Mouse (Mus musculus) lung, adult 18-20 months (tissue): ENCODE data around the gene Clec4n.
"Not testable (repeated sequence)": the region's sequence is repeated elsewhere in the genome, so short reads cannot be mapped to it uniquely, and the experiment has no call there.

Source experiments
- DNase-seq, 2 experiments: peaks; one replicate each; pipeline ENCODE4 v3.0.0; 2022; ENCODE audit warnings: mixed read lengths in 2 of 2

The Clec4n gene

DNA sequence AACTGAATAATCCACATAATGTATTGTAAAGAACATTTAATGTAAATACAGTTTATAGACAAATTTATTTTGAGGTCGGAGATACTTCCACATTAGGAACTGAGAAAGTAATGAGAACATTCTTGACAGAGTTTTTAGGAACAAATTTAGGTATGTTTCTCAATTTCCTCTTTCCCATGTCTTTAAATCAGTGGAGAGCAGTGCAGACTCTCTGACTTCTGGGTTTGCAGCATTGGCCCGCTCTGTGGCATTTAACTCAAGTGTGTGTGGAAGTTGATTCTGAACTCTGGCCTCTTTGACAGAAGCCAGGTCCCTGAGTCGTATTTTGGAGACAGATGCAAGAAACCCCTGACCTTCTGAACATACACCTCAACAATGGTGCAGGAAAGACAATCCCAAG lies at the start of gene Clec4n:
Gene Clec4n, plus strand, starts transcription at position 200 of the 400 bp plus-strand sequence.
- no peak for DNase-seq

DNA sequence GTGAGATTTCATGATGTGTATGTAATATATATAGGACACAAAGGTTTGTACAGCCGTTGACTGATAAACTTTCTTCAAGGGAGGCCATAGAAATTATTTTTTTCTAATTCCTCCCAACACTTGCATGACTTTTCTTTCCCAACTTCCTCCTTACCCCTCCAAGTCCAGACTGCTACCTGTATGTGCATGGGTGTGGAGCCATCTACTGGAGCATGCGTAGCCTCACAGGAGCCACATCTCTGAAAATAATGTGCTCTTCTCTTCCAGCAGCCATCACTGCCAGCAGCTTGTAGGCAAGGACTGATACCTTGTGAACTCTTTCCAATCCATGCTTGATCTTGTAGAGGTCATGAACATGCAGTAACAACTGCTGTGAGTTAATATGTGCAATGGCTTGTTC lies 44.8 kb upstream of the Clec4n start:
- DNase-seq, result peak in 1 of 2 experiments; percentile 3

DNA sequence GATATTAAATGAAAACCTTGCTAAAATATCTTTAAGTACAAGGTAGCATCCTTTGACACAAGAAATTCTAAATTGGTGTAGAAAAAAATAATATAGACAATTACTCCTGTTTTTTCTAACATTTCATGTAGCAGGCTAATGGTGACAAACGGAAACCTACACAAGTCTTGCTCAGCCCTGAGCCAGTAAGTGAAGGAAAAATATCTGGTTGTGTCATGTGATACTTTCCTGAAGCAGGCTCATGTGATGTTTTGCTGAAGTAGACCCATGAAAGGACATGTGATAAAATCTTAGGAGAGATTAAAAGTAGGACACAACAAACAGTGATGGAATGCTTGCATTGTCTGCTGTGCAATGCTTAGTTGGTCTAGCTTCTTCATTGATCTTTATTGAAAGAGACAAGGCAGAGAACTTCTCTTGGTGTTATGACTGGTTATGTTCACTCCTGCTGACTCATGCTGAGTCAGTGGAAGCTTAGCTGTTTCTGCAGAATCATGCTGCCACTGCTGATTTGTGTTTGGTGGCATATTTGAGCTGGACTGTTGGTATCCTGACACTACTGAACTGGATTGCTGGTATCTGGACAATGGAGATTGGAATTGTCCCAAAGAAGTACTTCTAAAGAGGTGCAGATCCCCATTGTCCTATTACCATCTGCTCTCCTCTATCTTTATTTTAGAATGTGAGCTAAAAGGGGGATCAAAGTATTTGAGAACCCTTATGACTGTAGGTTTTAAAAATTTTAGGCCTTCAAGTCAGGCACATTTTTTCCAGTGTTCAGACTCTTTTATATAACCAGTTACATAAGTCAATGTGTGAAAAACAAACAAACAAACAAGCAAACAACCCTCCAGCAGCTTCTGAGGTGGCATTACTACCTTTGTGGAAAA lies 22.2 kb upstream of the Clec4n start:
- DNase-seq, result no peak

DNA sequence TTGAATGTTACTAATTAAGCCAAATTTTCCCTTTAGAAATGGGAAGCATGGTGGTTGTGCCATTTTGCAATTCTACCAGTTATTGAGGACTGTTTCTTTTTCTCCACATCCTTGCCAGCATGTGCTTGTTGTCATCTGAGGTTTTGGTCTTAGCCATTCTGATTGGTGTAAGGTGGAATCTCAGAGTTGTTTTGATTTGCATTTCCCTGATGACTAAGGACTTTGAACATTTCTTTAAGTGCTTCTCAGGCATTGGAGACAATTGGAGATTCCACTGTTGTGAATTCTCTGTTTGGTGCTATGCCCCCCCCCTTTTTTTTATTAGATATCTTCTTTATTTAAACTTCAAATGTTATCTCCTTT lies 21.6 kb upstream of the Clec4n start:
- DNase-seq, result not testable (repeated sequence)

DNA sequence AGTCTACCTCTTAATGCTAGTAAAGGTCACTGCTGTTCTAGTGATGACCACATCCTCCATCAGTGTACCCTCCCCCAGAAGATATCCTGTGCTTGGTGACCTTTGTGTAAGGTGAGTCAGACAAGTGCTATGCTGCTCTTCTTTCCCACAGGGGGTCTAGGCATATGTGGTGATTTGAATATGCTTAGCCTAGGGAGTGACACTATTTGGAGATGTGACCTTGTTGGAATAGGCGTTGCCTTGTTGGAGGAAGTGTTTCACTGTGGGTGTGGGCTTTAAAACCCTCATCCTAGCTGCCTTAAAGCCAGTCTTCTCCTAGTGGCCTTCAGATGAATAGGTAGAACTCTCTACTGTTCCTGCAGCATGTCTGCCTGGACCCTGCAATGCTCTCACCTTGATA lies 17.9 kb upstream of the Clec4n start:
- DNase-seq, result no peak

DNA sequence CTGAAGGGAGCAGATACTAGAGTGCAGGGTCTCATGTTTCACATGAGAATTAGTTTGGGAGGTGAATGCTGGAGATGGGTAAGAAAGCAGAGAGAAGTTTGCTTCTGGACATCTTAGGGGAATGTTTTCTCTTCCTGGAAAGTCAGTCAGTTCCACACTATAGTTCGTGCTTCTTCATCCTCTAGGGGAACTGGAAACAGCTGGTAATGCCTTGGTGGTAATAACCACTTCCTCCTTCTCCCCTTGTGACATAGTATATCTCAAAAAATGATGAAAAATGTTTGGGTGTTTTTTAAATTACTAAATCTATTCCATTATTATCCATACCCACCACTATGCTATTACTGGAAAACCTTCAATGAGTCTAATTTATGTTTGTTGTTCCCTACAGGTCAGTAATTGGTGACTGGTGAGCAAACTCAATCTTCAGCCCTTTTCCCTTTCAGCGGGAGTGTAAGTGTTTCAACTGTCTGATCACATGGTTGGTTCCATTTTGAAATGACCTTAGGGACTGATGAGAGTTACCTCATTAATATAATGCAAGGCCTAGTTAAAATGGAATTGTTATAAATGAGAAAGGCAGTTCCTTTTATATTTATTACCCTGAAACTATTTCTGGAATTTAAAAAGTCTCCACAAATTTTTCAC lies 2.0 kb upstream of the Clec4n start:
- DNase-seq, result no peak

DNA sequence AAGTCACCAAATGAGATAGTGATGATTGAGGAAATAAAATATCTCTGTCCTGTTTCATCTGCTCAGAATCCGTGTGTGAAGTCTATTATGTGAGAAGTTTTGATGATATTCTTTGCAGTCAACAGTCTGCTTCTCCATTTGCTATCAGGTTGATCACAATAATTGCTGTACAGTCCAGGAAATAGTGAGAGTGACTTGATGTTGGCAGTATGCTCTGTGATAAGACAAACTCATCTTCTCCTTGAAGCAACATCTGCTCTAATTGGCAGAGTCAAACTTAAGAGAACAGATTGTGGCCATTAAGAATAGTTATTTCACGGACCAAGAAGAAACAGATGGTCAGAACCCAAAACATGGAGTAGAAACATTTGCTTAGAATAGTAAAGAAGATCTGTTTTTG lies 1.5 kb downstream of the Clec4n start:
- DNase-seq, result no peak

DNA sequence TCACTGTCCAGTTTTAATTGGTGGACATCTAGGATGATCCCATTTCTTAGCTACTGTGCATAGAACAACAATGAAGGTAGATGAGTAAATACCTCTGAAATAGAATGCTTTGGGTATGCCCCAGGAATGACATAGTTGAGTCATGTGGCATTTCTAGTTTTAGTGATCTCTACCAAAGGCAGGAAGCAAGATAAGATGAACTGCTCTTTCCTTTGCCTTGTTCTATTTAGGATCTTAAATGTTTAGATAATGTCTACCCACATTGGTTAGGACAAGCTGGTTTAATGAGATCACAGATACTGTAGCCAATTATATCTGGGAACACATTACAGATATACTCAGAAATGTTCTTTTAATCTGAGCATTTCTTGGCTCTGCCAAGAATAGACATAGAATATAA lies 7.9 kb downstream of the Clec4n start:
- DNase-seq, result no peak

DNA sequence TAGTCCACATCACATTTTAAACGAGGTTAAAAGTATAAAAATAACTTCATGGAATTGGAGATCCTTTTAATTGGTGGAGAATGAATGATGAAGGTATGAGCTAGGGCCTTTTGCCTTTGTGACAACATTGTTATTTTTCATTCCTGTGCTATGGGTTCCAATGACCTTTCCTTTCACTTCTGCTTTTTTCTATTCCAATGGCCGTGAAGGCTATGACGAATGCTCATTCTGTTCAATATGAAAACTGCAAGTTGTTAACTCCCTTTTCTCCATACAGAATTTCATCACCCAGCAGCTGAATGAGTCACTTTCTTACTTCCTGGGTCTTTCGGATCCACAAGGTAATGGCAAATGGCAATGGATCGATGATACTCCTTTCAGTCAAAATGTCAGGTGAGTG lies 14.6 kb downstream of the Clec4n start:
- no peak for DNase-seq

DNA sequence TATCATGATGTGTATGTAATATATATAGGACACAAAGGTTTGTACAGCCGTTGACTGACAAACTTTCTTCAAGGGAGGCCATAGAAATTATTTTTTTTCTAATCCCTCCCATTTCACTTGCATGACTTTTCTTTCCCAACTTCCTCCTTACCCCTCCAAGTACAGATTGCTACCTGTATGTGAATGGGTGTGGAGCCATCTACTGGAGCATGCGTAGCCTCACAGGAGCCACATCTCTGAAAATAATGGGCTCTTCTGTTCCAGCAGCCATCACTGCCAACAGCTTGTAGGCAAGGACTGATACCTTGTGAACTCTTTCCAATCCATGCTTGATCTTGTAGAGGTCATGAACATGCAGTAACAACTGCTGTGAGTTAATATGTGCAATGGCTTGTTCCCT lies 19.2 kb downstream of the Clec4n start:
- not testable (repeated sequence) for DNase-seq

DNA sequence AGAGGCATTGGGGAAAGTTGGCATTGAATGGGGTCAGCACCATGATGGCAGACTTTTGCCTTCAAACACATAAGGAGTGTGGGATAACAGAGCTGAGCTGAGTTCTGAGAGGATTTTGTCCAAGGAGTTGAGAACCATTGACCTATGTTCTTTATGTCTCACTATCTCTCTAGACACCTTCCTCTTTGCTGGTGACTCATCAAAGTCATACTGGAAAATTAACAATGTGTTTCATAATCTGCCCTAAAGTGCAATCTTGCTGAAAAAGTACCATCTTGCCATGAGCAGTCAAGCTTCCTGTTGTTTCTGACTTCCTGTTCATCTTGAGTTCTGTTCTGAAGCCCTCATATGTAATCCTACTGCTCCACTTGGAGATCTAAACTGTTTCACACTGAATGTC lies 23.1 kb downstream of the Clec4n start:
- DNase-seq, result no peak

DNA sequence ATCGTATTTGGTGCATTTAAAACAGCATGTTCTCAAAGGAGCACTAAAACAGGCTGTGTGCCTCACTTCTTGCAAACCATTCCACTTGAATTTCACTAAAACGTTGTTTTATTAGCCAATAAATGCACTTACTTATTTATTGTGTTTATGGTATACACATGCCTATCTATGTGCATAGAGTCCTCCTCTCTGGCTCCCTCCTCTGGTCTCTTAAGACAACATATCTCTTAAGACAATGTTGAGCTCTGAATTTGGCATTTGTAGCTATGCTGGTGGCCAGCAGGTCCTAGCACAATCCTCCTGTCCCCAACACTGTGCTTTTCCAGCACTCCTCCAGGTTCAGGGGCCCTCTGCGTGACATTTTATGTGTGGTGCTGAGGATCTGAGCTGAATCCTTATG lies 29.3 kb downstream of the Clec4n start:
- no peak for DNase-seq

DNA sequence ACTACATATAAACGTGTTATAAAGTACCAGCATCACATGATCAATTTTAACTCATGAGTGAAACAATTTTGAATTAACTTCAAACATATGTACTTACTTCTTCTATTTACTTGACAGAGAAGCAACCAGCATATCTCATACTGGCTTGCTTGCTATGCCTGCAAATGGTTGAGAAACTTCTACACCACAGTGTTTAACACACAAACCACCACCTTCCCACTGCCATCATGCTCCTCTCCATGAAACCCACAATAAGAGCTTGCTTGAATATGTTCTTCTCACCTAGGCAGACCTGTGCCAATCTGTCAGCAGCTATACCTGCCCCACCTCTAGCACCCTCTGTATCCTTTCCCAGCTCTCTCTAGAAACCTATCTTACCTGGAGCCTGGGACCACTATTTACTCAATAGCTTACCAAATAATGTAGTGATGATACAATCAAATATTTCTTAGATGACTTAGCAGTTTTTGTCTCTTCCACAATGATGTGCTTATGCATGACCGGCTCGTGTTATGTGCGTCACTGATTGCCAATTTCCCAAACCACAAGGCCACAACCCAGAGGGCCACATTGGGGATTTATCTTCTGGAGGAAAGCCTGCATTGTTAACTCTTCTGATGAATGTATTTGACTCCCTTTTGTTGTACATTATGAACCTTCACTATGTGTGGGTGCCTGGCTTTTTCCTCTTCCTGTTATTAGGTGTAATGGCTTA lies 30.4 kb downstream of the Clec4n start:
- DNase-seq, result peak in 1 of 2 experiments; percentile 7

DNA sequence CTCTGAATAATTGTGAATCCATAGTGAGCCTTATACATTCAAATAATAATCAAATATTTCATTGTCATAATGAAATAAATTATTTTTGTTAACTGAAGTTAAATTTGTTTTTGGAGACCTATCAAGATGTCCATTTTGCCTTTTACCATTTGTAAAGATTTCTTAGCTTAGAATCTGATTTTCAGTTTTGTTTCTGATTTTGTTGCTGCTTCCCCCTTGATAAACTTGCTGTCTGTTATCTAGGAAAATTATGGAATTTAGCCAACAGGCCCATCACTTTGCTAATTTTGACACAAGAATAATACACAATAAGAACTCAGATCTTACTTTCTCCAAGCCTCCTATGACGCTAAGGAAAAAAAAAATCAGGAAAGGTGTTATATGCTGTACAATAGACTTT lies 31.2 kb downstream of the Clec4n start:
- no peak for DNase-seq

DNA sequence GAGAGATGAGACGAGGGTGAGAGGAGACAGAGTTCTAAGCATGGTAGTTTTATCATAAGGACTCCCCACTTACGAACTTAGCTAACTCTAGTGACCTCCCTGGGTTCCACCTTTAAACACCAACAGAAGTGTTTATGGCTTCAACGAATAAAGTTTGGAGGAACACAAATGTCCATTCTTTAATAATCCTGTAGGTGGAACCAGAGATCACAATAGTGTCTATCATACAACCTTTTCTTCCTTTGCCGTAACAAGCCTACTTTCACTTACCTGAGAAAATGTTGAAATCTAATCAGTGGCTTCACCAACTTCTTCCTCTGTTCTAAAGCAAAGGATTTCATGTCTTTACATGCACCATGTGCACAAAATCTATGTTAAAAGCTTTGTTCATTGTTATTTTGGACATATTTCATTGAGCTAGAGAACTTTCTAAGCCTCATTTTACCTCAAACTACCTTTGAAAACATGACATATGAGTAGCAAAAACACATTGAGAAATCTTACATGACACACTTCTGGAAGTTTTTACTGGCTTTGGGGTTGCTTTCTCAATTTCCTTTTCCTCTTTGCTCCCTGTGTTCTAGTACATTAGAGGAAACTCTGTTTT lies 32.0 kb downstream of the Clec4n start, which contains the start of gene Clec4d:
Gene Clec4d, plus strand, starts transcription at position 557 of the 607 bp plus-strand sequence.
- no peak for DNase-seq

DNA sequence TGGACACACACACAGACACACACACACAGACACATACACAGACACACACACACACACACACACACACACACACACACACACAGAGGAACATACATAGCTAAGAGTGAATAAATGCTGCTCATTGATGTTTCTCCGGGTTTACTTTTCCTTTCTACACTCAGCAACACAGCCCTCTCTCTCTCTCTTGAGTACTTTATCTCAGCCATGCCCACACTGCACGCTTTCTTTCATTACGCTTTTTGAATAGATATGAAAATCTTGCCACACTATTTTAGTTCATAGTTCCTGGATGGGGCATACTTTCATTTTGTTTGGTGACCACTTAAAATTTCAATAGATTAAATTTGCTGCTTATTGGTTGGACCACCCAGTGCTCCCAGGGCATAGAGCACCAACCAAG lies 34.6 kb downstream of the Clec4n start:
- DNase-seq, result no peak

DNA sequence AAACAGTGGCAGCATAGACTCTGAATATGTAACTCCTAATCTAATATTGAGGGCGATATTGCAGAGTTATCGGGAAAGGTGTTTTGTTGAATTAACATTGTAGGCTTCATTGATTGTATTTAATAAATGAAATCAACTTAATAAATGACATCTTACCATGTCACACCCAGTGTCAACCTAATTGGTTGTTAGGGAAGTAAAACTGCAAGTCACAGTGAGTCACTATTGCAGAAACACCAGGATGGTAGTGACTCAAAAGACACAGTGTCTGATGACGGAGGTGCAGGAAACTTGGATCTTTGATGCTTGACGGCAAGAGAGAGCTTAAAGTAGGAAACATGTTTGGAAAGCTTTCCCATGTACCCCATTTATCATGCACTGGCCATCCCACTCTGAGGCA lies 36.2 kb downstream of the Clec4n start:
- DNase-seq, result peak; percentile 5 to 6

DNA sequence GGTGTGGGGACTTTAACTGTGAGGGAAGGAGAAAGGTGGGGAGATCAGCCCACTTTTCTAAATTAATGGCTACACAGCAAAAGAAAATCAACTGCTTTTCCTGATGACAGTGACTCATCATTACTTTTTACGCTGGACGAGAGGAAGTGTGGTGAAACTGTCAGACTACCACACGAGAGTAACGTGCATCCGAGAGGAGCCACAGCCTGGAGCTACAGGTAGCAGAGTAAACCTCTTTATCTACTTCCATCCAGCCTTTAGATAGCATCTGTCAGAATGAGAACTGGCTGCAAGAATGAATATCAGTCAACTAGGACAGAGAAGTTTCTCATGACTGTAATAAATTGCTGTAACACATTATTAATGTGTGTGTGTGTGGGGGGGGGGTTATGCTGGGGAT lies 37.3 kb downstream of the Clec4n start:
- DNase-seq, result no peak

DNA sequence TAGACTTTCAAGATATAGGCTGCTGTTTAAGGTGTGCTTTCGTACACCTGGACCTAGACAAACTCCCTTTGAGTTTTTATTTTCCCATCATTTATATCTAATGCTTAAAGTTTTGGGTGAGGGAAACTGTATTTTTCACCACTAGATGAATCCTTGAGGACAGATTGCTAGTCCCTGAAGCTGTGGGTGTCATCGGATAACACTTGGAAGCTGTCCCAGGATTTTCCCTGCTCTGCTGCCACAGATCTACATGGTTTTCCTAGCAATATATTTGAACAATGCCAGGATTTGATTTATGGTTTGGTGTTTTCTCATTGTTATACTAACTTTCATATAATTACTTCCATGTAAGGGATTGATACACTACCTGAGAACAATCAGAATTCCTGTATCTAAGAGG lies 49.8 kb downstream of the Clec4n start:
- no peak for DNase-seq

DNA sequence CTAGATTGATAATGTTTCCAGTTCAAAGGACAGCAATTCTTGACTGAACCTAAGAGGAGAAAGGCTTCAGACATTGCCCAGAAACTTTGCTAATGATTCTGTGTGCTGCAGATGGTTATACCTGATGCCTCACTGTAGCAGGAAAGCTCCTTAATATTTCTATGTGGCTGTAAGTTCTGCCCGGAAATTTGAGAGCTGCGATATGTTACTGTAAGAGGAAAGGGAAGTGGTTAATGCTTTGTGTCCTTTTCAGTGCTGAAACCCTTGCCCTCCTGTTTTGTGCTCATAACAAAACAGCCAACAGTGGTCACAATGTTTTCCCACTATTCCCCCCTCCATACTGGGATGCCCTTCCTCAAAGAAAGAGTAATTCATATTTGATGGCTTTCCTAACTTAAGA lies 56.7 kb downstream of the Clec4n start:
- DNase-seq, result no peak

DNA sequence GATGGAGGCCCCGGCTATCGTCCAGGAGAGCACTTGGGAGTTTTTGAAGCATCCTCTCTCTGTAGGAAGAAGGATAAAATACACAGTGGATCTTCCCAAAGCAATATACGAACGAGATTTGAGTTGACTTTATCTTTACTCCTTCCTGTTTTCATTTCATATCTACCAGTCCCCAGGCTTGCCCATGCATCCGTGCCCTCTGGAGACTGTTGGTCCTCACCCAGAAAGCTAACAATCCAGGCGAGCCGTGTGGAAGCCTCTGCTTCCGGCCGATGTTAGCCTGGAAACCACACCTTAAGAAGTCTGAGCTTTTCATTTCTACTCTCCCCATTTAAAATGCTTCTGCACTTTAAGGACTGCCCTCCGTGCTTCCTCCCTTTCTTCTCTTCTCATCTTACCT lies 59.3 kb downstream of the Clec4n start:
- DNase-seq, result no peak

DNA sequence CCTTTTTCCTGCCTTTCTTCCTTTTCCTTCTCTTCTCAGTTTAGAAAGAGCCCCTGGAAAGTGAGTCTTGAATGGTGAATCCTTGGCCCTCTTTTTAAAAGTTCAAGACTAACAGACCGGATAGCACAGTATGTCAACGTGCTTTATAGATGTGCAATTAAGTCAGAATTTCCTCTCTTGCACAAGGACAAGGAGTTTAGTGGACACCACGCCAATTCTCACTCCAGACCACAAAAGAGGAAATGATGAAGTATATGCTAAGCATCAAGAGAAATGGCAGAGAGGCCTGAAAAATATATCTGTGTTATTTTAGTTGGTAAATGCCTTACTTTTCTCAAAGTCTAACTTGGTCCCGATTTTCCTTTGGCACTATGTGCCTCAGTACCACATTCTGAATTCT lies 60.1 kb downstream of the Clec4n start, which contains the start of gene Clec4e:
Gene Clec4e, minus strand, starts transcription at position 118 of the 400 bp plus-strand sequence.
- no peak for DNase-seq

DNA sequence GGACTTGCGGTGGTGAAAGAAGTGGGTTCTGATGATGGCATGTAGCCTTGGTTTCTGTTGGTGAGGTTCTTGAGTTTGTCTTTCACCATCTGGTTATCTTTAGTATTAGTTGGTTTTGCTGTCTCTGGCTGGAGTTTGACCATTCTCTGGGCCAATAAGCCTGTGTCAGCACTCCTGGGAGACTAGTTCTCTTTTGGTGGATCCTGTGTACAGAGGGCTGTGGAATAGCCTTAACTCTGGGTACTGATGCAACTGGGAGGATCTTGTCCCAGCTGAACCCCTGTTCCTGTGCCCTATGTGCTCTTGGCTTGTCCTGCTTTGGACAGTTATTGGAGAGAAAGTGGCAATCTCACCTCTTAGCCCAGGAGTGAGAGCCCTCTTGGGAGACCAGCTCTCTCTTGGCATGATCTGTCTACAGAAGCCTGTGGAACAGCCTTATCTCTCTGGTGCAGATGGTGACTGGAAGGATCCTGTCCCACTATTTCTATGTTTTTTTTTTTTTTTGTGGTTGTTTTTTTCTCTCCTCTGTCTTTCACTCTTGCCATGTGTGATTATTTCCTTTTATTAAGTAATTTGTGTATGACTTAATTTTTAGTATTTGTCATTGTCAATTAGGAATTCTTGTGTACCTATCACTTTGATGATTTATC lies 63.2 kb downstream of the Clec4n start:
- DNase-seq, result no peak
